Mouse (Mus musculus) brain, embryonic 14.5 days (tissue): ENCODE results near the gene Pex11g.

Experiments
- CTCF ChIP-seq: fragments of 200-500 bp; IDR thresholded peaks from 2 replicates; pipeline ENCODE4 v1.5.1; 2012; ENCODE audit warnings: inconsistent platforms, mild to moderate bottlenecking, moderate library complexity, borderline replicate concordance; ENCODE audit not compliant: insufficient read depth, insufficient read length; ENCODE audit errors: extremely low read depth
- POLR2A ChIP-seq: fragments of 200-500 bp; IDR thresholded peaks from 2 replicates; pipeline ENCODE4 v1.6.1; 2012; ENCODE audit warnings: mild to moderate bottlenecking, inconsistent platforms, borderline replicate concordance; ENCODE audit not compliant: poor library complexity, insufficient read depth, insufficient read length, severe bottlenecking; ENCODE audit errors: extremely low read depth

DNA sequence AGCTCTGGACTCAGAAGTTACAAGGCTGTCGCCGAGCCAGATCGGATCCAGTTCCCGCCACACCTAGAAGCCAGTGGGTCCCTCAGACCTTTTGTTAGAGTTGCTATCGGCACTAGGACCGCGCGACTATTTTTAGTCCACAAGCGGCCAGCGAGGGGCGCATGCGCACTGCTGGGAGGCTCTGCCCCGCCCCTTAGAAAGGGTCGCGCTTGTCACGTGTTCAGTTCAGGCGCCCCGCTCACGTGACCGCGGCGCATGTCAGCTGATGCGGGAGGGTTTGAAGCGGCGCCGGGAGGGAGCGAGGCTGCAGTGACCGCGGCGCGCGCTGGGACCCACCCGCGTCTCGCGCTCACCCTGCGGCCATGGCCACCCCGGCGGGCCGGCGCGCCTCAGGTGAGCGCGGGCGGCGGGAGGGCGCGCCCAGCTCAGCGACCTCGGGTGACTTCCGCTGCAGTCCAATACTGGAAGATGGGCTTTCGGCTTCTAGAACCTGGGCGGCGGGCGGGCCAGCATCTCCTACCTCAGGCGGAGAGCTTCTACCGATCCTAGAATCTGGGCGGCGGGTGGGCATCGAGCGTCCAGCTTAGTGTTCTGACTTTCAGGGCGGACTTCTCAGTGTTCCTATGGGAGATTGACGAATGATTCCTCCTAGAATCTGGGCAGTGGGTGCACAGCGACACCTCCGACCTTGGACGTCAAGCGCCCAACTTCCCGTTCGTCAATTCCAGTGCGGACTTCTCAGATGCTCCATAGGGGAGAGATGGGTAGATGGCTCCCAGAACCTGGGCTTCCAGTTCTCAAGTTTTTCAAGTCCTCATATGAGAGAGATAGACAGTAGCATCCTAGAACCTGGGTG lies 33.0 kb upstream of the Pex11g start, which contains the start of gene Mcoln1:
- TF ChIP-seq POLR2A (peak; percentile 86), CTCF (0 out of 2 replicates have a peak, but pooled peaks have one; percentile 1)
